Mouse (Mus musculus) liver (tissue): ENCODE results near the gene Map4k2.
A peak's percentile ranks its signal among the peaks of the same experiment; 100 is the strongest.

Experiments
- DNase-seq: peaks from one replicate; pipeline ENCODE4 v3.0.0-alpha.2; 2020; ENCODE audit warnings: mixed read lengths

Map4k2 gene

GRCm38 (mm10) chr19:6347615-6348014, 6.7 kb downstream of the Map4k2 start:
- DNase-seq = no peak

GRCm38 (mm10) chr19:6348717-6349116, 7.8 kb downstream of the Map4k2 start:
- DNase-seq = no peak

- DNase-seq = peak; percentile 46
Measured at GRCm38 (mm10) chr19:6349215-6349983, 8.5 kb downstream of the Map4k2 start.

GRCm38 (mm10) chr19:6351431-6352106, 10.6 kb downstream of the Map4k2 start:
- no peak for DNase-seq

- no peak for DNase-seq
Measured at GRCm38 (mm10) chr19:6352107-6352505, 11.2 kb downstream of the Map4k2 start.

GRCm38 (mm10) chr19:6354030-6354429, 13.1 kb downstream of the Map4k2 start:
- no peak for DNase-seq

- no peak for DNase-seq
Measured at GRCm38 (mm10) chr19:6361291-6361690, 20.4 kb downstream of the Map4k2 start.

GRCm38 (mm10) chr19:6363091-6363410, 22.1 kb downstream of the Map4k2 start:
- no peak for DNase-seq

- peak; percentile 99 for DNase-seq
Measured at GRCm38 (mm10) chr19:6363411-6364240, 22.7 kb downstream of the Map4k2 start, which contains the start of gene Sf1. Gene Sf1 (plus strand): TSS chr19:6363690.

- peak; percentile 94 for DNase-seq
Measured at GRCm38 (mm10) chr19:6364317-6364725, 23.4 kb downstream of the Map4k2 start.

GRCm38 (mm10) chr19:6364842-6365241, 23.9 kb downstream of the Map4k2 start:
- DNase-seq = no peak

GRCm38 (mm10) chr19:6370175-6370574, 29.2 kb downstream of the Map4k2 start:
- no peak for DNase-seq

- no peak for DNase-seq
Measured at GRCm38 (mm10) chr19:6372433-6372832, 31.5 kb downstream of the Map4k2 start.

GRCm38 (mm10) chr19:6373539-6374400, 32.8 kb downstream of the Map4k2 start:
- DNase-seq = peak; percentile 82

GRCm38 (mm10) chr19:6374571-6374970, 33.6 kb downstream of the Map4k2 start:
- DNase-seq = no peak

- no peak for DNase-seq
Measured at GRCm38 (mm10) chr19:6375423-6376254, 34.7 kb downstream of the Map4k2 start.

GRCm38 (mm10) chr19:6376255-6376564, 35.3 kb downstream of the Map4k2 start:
- DNase-seq = peak; percentile 55

GRCm38 (mm10) chr19:6376643-6377042, 35.7 kb downstream of the Map4k2 start:
- DNase-seq = no peak

GRCm38 (mm10) chr19:6377327-6378040, 36.5 kb downstream of the Map4k2 start:
- no peak for DNase-seq

- DNase-seq = no peak
Measured at GRCm38 (mm10) chr19:6380411-6381166, 39.7 kb downstream of the Map4k2 start.
